9 mouse cellular contexts compared by ENCODE assay signal in genomic region chr7:91919099-91919498, GRCm38 (mm10).
"Had no signal": no experiment of that assay in that cellular context is flagged by ENCODE, and none has a peak within 500 bp of the region (broad histone marks: within the 10 kb centered on the region; RNA-seq: fewer than 3 reads in every experiment).

No protein-coding gene starts in this region.

- DNase-seq: kidney, adult 2 months; kidney, postnatal 36 days; left cerebral cortex, postnatal 4 days; liver, postnatal 0 days; lung, embryonic 14.5 days; retina, postnatal 1 day; right cerebral cortex, postnatal 25 days; spleen, adult 18-20 months; thymus, postnatal 25 days had no signal
